In the genomic region with DNA sequence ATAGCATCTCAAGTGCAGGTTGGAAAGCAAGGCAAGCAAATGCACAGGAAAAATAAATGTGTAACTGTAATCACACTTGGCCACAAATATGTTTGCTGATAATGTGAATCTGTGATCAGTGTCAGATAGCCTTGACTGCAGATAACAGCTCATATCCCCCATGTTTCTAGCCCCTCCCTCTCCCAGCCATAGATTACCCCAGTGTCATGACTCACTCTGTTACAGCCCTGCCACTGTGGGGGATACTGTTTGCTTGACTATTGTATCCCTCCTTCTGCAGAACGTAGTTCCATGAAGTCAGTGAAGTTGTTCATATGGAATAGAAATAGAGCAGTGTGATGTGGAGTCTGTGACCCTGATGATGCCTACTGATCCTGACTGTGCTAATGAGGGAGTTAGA, we compare ENCODE assay signal across 18 mouse cellular contexts.
"Had no signal": no experiment of that assay in that cellular context is flagged by ENCODE, and none has a peak within 500 bp of the region (broad histone marks: within the 10 kb centered on the region; RNA-seq: fewer than 3 reads in every experiment).

No protein-coding gene starts in this region.

- DNase-seq: liver, postnatal 0 days; lung, adult 2 months; lung, postnatal 14 days; lung, postnatal 36 days; right cerebral cortex, postnatal 14 days; thymus, adult 2 months; thymus, postnatal 25 days; thymus, postnatal 4 days had no signal

- H3K9ac ChIP-seq: liver, postnatal 0 days; lung, embryonic 15.5 days; midbrain, embryonic 13.5 days; midbrain, embryonic 15.5 days; neural tube, embryonic 12.5 days; stomach, embryonic 15.5 days had no signal

- H3K27ac ChIP-seq: lung, embryonic 15.5 days; macrophage; midbrain, embryonic 13.5 days; midbrain, embryonic 15.5 days; neural tube, embryonic 12.5 days; stomach, embryonic 15.5 days; stomach, postnatal 0 days had no signal

- H3K36me3 ChIP-seq: lung, embryonic 15.5 days; midbrain, embryonic 13.5 days; midbrain, embryonic 15.5 days; neural tube, embryonic 12.5 days; stomach, embryonic 15.5 days had no signal

- ATAC-seq: liver, postnatal 0 days; lung, postnatal 0 days; midbrain, embryonic 13.5 days; midbrain, embryonic 15.5 days had no signal

- H3K4me3 ChIP-seq: lung, embryonic 15.5 days; megakaryocyte, embryonic 14.5 days; midbrain, embryonic 13.5 days; midbrain, embryonic 15.5 days; neural tube, embryonic 12.5 days; stomach, embryonic 15.5 days had no signal

- H3K9me3 ChIP-seq: lung, embryonic 15.5 days; midbrain, embryonic 13.5 days; midbrain, embryonic 15.5 days; neural tube, embryonic 12.5 days; stomach, embryonic 15.5 days had no signal

- H3K27me3 ChIP-seq: lung, embryonic 15.5 days; megakaryocyte, embryonic 14.5 days; midbrain, embryonic 13.5 days; midbrain, embryonic 15.5 days; neural tube, embryonic 12.5 days; stomach, embryonic 15.5 days had no signal

- H3K4me2 ChIP-seq: lung, embryonic 15.5 days; midbrain, embryonic 11.5 days; midbrain, embryonic 13.5 days; midbrain, embryonic 15.5 days; neural tube, embryonic 12.5 days; stomach, embryonic 15.5 days had no signal

- H3K4me1 ChIP-seq: lung, embryonic 15.5 days; megakaryocyte, embryonic 14.5 days; midbrain, embryonic 13.5 days; midbrain, embryonic 15.5 days; neural tube, embryonic 12.5 days; stomach, embryonic 15.5 days had no signal
